Mouse (Mus musculus) embryonic facial prominence, embryonic 10.5 days (tissue): ENCODE data around the gene Gm12184. TPM values are rescaled to one million over a fixed set of nuclear protein-coding genes. Genes with fewer than 3 reads are reported as not detected.

ENCODE experiments used
- DNase-seq: peaks from one replicate; pipeline ENCODE4 v3.0.0-alpha.2; 2017; ENCODE audit warnings: low spot score
- H3K27ac ChIP-seq: fragments of 300-500 bp; sonication (generic); replicated peaks from 2 replicates; pipeline ENCODE4 v1.5.1; 2016; ENCODE audit warnings: mild to moderate bottlenecking
- H3K27me3 ChIP-seq: fragments of 300-500 bp; sonication (generic); replicated peaks from 2 replicates; pipeline ENCODE4 v1.6.1; 2016; ENCODE audit warnings: low read depth, mild to moderate bottlenecking; ENCODE audit not compliant: poor library complexity, severe bottlenecking
- H3K36me3 ChIP-seq: fragments of 300-500 bp; sonication (generic); replicated peaks from 2 replicates; pipeline ENCODE4 v1.6.1; 2016; ENCODE audit warnings: mild to moderate bottlenecking, moderate library complexity
- H3K4me1 ChIP-seq: fragments of 300-500 bp; sonication (generic); 2 replicates; pipeline ENCODE4 v1.6.1; 2016
- H3K4me3 ChIP-seq: fragments of 300-500 bp; sonication (generic); 2 replicates; pipeline ENCODE4 v1.5.1; 2016; ENCODE audit warnings: mild to moderate bottlenecking, moderate library complexity
- H3K9me3 ChIP-seq: fragments of 300-500 bp; sonication (generic); 2 replicates; pipeline ENCODE4 v1.6.1; 2016; ENCODE audit warnings: mild to moderate bottlenecking
- WGBS: fragments of 180-500 bp; shearing (Covaris S2); methylation state at CpG from one replicate; pipeline ENCODE4 v1.1.7; 2016; 5-methylcytosine and 5-hydroxymethylcytosine counted together
- polyA plus RNA-seq: library from polyadenylated mRNA; unstranded; fragments of >200 nt; fragmentation: Nextera tagmentation; extraction: Ambion mirVana; gene quantifications from 2 replicates; pipeline ENCODE4 v1.2.1, GENCODE M21; 2016

Gm12184 gene
- polyA plus RNA-seq, 1 experiment from 2014 or later, result 3.0 TPM

DNA sequence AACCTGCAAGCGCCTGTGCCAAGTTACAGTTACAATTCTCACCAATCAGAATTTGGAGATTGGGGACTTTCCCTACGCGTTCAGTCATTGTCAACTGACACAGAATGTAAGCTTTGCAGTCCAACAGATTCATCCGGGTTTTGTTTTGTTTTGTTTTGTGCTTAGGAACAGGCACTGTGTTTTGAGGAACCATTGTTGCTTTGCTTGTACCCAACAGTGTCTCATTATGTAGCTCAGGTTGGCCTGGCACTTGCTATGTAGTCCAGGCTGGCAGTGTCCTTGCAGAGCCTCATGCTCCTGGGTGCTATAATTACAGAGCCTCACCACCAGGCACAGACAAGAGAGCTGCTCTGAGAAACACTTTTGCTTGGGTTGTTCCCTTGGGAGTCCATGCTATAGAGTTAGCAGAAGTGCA, 15.9 kb upstream of the Gm12184 start:
- DNase-seq, result no peak
- Histone ChIP-seq H3K27me3 (peaks cover 51% of the 10 kb centered on the region), H3K4me3 (no peak overlapping the region), H3K4me1 (peaks cover 11% of the 10 kb centered on the region), H3K9me3 (no peaks in the 10 kb centered on the region), H3K36me3 (no peaks in the 10 kb centered on the region), H3K27ac (no peak overlapping the region)
- 83% methylated on average over 4 of the region's 4 CpGs for WGBS

DNA sequence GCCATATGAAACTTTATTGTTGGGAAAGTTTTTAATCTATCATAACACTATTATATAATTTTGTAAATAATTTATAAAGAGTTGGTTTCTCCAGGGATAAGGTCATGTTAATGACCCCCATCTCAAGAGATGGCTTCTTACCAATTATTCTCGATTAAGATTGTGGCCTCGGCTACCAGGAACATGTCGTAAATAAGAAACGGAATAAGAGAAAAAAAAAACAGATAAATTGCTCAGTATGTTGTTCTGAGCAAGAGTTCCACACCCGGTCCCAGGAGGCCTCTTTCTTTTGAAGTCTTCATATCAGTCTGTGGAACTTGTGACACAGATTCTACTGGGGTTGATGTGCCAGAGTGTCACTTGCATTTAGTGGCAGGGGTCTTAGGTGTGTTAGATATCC, 14.8 kb upstream of the Gm12184 start:
- Histone ChIP-seq H3K4me3 (no peak overlapping the region), H3K4me1 (peaks cover 17% of the 10 kb centered on the region), H3K27me3 (peaks cover 62% of the 10 kb centered on the region), H3K9me3 (no peaks in the 10 kb centered on the region), H3K27ac (no peak overlapping the region), H3K36me3 (no peaks in the 10 kb centered on the region)
- WGBS, result 89% methylated on average over 5 of the region's 5 CpGs
- no peak for DNase-seq

DNA sequence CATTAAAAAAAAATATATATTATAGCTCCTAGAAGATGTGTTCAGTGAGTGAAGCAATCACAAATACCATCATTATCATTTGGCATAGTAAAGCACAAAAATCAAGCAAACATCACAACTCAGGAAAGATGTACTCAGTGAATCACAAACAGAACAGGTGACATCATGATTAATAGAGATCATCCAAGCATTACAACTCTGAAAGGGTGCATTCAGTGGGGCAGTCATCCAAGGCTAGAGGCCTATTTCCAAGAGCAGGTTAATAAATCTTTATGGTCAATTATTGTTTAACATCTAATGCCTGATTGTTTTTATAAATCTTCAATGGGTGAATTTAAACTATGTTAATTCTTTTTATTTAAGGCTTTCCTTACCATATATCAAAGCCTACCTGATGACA, 14.3 kb upstream of the Gm12184 start:
- Histone ChIP-seq H3K9me3 (no peaks in the 10 kb centered on the region), H3K27me3 (peaks cover 66% of the 10 kb centered on the region), H3K4me1 (peaks cover 17% of the 10 kb centered on the region), H3K27ac (no peak overlapping the region), H3K4me3 (no peak overlapping the region), H3K36me3 (no peaks in the 10 kb centered on the region)
- no peak for DNase-seq

DNA sequence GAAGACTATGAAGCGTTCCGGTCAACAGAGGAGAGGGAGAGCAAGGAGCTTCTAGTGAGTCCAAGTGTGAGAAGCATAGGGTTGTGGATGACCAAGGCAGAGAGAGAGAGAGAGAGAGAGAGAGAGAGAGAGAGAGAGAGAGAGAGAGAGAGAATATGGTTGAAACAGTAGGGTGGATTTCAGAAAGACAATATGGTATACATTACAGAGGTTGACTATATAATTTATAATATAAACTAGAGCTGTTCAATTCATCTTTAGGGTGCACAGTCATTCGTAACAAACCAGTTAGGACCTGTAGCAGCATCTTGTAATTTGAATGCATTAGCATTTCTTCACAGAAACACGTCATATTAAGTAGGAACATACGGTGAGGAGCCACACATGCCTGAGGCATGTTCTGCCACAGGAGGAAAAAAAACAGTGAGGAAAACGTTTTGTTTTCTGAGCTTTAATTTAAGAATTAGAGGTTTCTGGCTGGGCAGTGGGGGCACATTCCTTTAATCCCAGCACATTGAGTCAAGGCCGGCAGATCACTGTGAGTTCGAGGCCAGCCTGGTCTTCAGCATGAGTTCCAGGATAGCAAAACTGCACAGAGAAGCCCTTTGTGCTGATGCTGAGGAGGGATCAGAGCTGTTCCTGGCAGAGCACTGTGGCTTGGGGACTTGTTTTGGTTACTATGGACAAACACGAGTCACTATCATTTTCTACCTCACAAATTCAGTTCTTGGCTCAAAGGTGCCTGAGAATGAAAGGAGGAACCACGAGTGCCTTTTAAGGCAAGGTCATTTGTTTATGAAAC, 12.6 kb upstream of the Gm12184 start:
- 64% methylated on average over 10 of the region's 10 CpGs for WGBS
- Histone ChIP-seq H3K4me1 (peaks cover 17% of the 10 kb centered on the region), H3K36me3 (no peaks in the 10 kb centered on the region), H3K27ac (no peak overlapping the region), H3K9me3 (no peaks in the 10 kb centered on the region), H3K4me3 (peak overlapping the region; percentile 87), H3K27me3 (peaks cover 66% of the 10 kb centered on the region)
- no peak for DNase-seq

DNA sequence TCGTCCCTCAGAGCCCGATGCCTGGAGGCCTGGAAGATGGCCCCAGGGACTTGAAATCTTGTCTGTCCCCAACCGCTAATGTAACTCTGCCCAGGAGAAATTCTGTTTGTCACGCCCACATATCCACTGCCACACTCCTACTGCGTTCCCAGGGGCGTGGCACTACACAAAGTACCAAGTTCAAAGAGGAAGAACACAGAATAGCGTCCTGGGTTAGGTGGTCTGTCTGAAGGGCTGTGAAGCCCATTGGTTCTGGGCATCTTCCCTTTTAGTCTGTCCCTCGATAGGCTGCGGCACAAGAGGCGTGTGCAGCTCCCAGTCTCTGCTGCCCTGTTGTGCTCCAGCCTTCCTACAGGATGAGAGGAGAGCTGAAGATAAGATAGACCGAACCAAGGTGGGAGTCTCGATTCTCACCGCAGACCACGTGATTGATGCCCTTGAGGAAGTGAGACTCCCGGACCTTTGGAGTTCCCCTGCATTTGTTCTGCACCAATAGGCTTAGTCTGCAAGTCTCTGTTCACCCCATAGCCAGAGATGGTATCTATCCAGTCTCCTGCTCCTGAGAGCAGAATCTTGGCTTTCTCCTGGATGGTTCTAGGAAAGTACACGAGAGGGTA, 11.8 kb upstream of the Gm12184 start:
- H3K27me3 ChIP-seq, result peaks cover 65% of the 10 kb centered on the region
- no peaks in the 10 kb centered on the region for H3K9me3 ChIP-seq
- peaks cover 17% of the 10 kb centered on the region for H3K4me1 ChIP-seq
- peak; percentile 43 for DNase-seq
- H3K4me3 ChIP-seq, result peak overlapping the region; percentile 87
- no peak overlapping the region for H3K27ac ChIP-seq
- no peaks in the 10 kb centered on the region for H3K36me3 ChIP-seq
- WGBS, result 4% methylated on average over 16 of the region's 16 CpGs

DNA sequence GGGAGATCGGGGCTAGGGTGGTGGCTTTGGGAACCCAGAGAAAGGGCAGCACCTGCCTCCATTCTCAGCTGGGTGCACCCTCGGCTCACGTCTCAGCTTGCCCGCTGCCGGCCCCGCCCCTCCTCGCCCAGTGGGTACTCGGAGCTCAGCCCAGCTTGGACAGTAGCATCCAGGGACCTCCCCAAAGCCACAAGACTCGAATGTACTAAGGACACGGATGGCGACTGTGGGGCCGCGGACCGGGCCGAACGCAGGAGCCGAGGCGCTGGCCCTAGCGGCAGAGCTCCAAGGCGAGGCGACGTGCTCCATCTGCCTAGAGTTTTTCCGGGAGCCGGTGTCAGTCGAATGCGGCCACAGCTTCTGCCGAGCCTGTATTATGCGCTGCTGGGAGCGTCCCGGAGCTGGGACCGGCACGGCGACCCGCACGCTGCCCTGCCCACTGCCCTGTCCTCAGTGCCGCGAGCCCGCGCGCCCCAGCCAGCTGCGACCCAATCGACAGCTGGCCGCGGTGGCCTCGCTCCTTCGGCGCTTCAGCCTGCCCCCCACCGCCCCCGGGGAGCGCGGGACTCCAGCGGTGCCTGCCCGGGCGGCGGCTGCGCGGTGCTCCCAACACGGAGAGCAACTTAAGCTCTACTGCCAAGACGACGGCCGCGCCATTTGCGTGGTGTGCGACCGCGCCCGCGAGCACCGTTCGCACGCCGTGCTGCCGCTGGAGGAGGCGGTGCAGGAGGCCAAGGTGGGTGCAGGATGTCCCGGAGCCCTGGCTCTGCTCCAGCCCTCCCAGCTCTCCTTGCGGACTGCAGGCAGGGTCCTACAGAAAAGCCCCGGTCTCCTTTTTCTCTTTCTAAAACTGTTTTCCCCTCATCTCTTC, 11.1 kb upstream of the Gm12184 start:
- Histone ChIP-seq H3K9me3 (no peaks in the 10 kb centered on the region), H3K4me3 (peak overlapping the region; percentile 87), H3K27me3 (peaks cover 58% of the 10 kb centered on the region), H3K27ac (peak overlapping the region; percentile 72), H3K36me3 (no peaks in the 10 kb centered on the region), H3K4me1 (peaks cover 17% of the 10 kb centered on the region)
- peak; percentile 60 for DNase-seq
- WGBS, result under 1% methylated on average over 77 of the region's 77 CpGs

DNA sequence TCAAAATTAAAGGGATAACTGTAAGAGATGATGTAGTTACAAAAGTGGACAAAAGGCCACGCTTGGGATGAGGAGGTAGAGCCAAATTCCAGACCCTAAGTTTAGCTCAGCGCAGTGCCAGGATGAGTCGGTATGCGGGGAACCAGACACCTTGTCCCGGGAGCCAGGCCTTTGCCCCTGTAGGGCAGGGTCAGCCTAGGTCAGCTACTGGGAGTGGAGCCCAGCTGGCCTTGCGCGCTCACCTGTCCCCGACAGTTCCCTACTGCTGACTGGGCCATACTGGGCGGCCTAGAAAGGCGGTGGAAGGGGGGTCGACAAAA, 10.5 kb upstream of the Gm12184 start:
- 6% methylated on average over 11 of the region's 11 CpGs for WGBS

DNA sequence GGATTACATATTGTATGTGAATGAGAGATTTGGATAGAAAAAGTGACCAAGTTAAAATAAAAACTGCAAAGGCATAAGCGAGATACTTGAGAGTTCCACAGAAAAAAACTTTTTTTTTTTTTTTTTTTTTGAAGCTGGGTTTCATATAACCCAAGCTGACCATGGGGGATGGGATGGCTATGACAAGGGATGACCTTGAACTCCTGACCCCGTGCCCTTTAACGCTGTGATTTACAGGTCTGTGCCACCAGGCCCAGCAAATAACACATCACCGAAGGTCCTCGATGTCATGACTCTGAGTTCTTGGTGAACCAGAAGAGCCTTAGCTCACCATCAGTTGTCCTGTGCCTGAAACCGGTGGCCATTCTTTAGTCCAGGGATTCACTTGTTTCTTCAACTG, 9.5 kb upstream of the Gm12184 start:
- Histone ChIP-seq H3K27ac (no peak overlapping the region), H3K9me3 (no peaks in the 10 kb centered on the region), H3K27me3 (peaks cover 57% of the 10 kb centered on the region), H3K36me3 (no peaks in the 10 kb centered on the region), H3K4me3 (no peak overlapping the region), H3K4me1 (peaks cover 17% of the 10 kb centered on the region)
- WGBS, result 73% methylated on average over 6 of the region's 6 CpGs
- no peak for DNase-seq

More for the DNA sequence above, 10.5 kb upstream of the Gm12184 start:
- H3K4me1 ChIP-seq, result peaks cover 17% of the 10 kb centered on the region
- H3K36me3 ChIP-seq, result no peaks in the 10 kb centered on the region
- no peak overlapping the region for H3K27ac ChIP-seq
- H3K9me3 ChIP-seq, result no peaks in the 10 kb centered on the region
- H3K4me3 ChIP-seq, result peak overlapping the region; percentile 87
- DNase-seq, result peak; percentile 28
- peaks cover 57% of the 10 kb centered on the region for H3K27me3 ChIP-seq

DNA sequence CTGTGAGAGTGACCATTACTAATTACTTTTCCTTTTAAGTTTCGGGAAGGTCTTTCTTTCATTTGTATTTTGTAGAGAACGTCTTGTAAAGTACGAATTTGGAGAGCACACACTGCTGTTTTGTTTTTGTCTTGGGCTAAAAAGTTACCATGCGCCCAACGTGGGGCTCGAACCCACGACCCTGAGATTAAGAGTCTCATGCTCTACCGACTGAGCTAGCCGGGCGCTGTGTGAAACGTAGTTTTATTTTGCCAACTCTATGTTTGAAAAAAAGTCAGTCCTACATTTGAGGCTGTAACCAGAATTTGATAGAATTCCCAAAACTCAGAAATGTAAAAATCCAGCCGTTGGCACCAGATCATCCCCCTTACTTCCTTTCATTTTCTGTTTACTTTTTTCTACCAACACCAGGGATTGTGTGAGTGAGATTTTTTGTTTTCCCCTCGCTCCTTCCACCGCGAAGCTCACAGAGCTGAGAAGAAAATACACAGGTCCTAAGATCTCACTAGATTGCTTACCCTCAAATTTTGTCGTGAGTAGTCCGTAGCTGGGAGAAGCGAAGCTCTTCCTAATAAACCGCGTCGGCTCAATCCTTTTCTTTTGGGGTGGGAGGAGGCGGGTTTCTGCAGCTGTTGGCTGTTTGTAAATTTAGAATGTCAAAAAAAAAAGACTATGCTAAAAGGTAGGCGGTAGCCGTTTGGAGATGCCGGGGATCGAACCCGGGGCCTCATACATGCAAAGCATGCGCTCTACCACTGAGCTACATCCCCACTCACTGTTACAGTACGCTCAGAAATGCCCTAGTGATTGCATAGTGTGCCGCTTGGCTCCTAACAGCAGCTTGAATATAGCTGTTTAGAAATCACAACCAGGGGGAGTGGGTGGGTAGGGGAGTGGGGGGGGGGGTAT, 7.5 kb upstream of the Gm12184 start:
- Histone ChIP-seq H3K27ac (peak overlapping the region; percentile 48), H3K9me3 (no peaks in the 10 kb centered on the region), H3K27me3 (peaks cover 48% of the 10 kb centered on the region), H3K36me3 (no peaks in the 10 kb centered on the region), H3K4me3 (peak overlapping the region; percentile 65), H3K4me1 (peaks cover 17% of the 10 kb centered on the region)
- under 1% methylated on average over 30 of the region's 30 CpGs for WGBS
- DNase-seq, result peak; percentile 89

DNA sequence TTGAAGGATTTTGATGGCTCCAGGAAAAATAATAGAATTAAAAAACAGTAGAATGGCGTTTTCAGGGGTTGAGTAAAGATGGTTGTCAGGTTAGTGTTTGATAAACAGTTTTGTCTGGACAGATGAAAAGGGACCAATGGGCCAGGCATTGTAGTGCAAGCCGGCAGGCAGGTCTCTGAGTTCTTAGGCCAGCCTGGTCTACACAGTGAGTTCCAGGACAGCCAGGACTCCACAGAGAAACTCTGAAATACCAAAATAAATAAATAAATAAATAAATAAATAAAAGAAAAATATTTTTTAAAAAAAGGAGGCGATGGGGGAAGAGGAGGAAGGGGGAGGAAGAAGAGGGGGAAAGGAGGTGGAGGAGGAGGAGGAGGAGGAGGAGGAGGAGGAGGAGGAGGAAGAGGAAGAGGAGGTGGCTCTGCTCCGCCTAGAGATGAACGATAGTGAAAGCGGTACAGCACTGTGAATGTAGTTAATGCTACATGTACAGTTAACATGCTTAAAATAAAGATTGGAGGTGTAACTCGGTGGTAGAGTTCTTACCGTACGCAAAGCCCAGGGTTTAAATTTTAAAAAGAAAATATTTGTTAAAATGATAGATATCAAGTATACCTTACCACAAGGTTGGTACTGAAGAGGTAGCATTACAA, 6.7 kb upstream of the Gm12184 start:
- peak overlapping the region; percentile 65 for H3K4me3 ChIP-seq
- peaks cover 12% of the 10 kb centered on the region for H3K4me1 ChIP-seq
- no peak overlapping the region for H3K27ac ChIP-seq
- no peak for DNase-seq
- WGBS, result 46% methylated on average over 9 of the region's 9 CpGs
- no peaks in the 10 kb centered on the region for H3K9me3 ChIP-seq
- H3K27me3 ChIP-seq, result peaks cover 43% of the 10 kb centered on the region
- H3K36me3 ChIP-seq, result no peaks in the 10 kb centered on the region

DNA sequence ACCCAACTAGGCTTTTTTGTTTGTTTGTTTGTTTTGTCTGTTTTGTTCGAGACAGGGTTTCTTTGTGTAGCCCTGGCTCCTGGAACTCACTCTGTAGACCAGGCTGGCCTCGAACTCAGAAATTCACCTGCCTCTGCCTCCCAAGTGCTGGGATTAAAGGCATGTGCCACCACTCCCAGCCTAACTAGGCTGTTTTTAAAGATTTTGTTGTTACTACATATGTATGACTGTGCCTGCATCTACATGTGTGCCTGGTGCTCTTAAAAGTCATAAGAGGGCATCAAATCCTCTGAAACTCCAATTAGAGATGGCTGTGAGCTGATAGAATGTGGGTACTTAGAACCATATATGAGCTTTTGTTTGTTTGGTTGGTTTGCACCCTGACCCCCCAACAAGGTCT, 4.8 kb upstream of the Gm12184 start:
- no peak overlapping the region for H3K4me3 ChIP-seq
- WGBS, result 82% methylated on average over 2 of the region's 2 CpGs
- DNase-seq, result no peak
- no peaks in the 10 kb centered on the region for H3K36me3 ChIP-seq
- peaks cover 30% of the 10 kb centered on the region for H3K27me3 ChIP-seq
- H3K4me1 ChIP-seq, result peaks cover 3% of the 10 kb centered on the region; the same call in 1 of the 2 replicates
- H3K9me3 ChIP-seq, result no peaks in the 10 kb centered on the region
- H3K27ac ChIP-seq, result no peak overlapping the region
